Mouse (Mus musculus) embryonic fibroblast, embryonic 13.5 days (primary cell): ENCODE data around the gene E2f7.

Experiments
- CTCF ChIP-seq: IDR thresholded peaks from 2 replicates; pipeline ENCODE4 v1.5.1; 2011; ENCODE audit warnings: mild to moderate bottlenecking, control low read depth, low read length, moderate library complexity, borderline replicate concordance; ENCODE audit not compliant: insufficient read depth
- POLR2A ChIP-seq: IDR thresholded peaks from 2 replicates; pipeline ENCODE4 v1.6.1; 2011; ENCODE audit warnings: low read depth, mild to moderate bottlenecking, control low read depth, low read length, moderate library complexity

- TF ChIP-seq POLR2A (no peak), CTCF (no peak)
Measured at GRCm38 (mm10) chr10:110773878-110774277, 28.6 kb downstream of the E2f7 start.
